Mouse (Mus musculus): ENCODE data around the gene Rnf114. TPM values are rescaled to one million over a fixed set of nuclear protein-coding genes. Genes with fewer than 3 reads are reported as not detected.

Rnf114 gene
- polyA plus RNA-seq, 1 experiment from 2014 or later: 82.8 TPM

DNA sequence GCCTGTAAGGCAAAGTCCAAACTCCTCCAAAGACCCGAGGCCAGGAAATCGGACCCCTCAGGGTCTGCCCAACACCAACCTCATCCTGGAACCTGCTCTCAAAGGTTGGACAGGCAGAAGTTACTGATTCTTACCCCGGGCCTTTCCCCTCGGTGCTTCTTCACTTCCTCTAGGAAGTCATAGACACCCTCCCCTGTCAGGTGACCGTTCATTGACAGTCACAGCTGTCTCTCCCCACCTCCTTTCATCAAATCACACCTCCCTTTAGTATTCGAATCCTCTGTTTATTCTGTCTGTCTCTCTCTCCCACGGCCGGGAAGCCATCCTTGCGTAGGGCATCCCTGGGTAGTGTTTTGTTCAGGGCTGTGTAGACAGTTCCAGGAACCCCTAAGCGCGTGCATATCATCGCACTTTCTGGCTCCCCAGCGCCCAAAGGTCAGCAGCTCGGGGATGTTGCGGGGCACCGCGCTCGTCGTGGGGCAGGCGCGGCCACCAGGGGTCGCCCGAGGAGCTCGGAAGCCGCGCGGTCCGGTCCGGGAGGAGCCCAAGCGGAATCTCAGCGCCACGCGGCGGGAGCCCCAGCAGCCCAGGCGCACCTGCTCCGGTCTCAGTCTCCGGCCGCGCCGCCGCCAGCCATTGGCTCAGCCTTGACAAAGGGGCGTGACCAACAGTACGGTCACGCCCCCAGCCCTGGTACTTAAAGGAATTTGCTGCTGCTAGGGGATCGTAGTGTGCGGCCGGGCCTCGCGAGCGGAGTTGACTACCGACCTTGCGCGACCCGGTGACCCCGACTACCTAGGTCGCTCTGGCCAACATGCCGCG is 45.2 kb downstream of the Rnf114 start, which contains the start of gene Snai1:
Gene Snai1 (plus strand): TSS at position 720 of the 822 bp plus-strand sequence.
- ATAC-seq (replicated peaks; ENCODE audit: low FRiP score, low TSS enrichment, low read depth) (peak; percentile 97), DNase-seq (ENCODE audit: low spot score) (peak; percentile 92)
- Histone ChIP-seq H3K4me1 (replicated peaks; ENCODE audit: control insufficient read depth, insufficient read depth, low read length) (peaks cover 32% of the 10 kb centered on the region), H3K9me3 (ENCODE audit: control insufficient read depth, low read length) (no peaks in the 10 kb centered on the region), H3K27ac (ENCODE audit: low read depth) (peak within 1 kb of the TSS; percentile 51; the same call in 1 of the 2 replicates), H3K36me3 (ENCODE audit: control insufficient read depth, insufficient read depth, low read length) (peaks cover 6% of the 10 kb centered on the region), H3K27me3 (replicated peaks; ENCODE audit: control insufficient read depth, insufficient read depth, low read length) (peaks cover 14% of the 10 kb centered on the region), H3K4me3 (ENCODE audit: low read depth, low read length) (peak within 1 kb of the TSS; percentile 45), H3K4me2 (ENCODE audit: low read length) (peak within 1 kb of the TSS; percentile 89), H3K9ac (ENCODE audit: low read length) (peak within 1 kb of the TSS; percentile 56)
- WGBS: under 1% methylated on average over 58 of the region's 58 CpGs

DNA sequence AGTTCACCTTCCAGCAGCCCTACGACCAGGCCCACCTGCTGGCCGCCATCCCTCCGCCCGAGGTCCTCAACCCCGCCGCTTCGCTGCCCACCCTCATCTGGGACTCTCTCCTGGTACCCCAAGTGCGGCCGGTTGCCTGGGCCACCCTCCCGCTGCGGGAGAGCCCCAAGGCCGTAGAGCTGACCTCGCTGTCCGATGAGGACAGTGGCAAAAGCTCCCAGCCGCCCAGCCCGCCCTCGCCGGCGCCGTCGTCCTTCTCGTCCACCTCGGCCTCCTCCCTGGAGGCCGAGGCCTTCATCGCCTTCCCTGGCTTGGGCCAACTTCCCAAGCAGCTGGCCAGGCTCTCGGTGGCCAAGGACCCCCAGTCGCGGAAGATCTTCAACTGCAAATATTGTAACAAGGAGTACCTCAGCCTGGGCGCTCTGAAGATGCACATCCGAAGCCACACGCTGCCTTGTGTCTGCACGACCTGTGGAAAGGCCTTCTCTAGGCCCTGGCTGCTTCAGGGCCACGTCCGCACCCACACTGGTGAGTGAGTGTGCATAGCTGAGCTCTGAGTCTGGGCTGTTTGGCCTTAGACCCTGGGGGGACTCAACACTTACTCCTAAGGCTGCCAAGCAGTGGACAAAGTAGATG is 46.3 kb downstream of the Rnf114 start:
- peaks cover 43% of the 10 kb centered on the region for H3K4me1 ChIP-seq (replicated peaks; ENCODE audit: control insufficient read depth, insufficient read depth, low read length)
- H3K4me3 ChIP-seq (ENCODE audit: low read depth, low read length): peak overlapping the region; percentile 45
- ATAC-seq (replicated peaks; ENCODE audit: low FRiP score, low TSS enrichment, low read depth) (no peak), DNase-seq (ENCODE audit: low spot score) (no peak)
- WGBS: 29% methylated on average over 31 of the region's 34 CpGs
- no peaks in the 10 kb centered on the region for H3K9me3 ChIP-seq (ENCODE audit: control insufficient read depth, low read length)
- peak overlapping the region; percentile 56 for H3K9ac ChIP-seq (ENCODE audit: low read length)
- H3K27me3 ChIP-seq (replicated peaks; ENCODE audit: control insufficient read depth, insufficient read depth, low read length): peaks cover 14% of the 10 kb centered on the region
- peak overlapping the region; percentile 89 for H3K4me2 ChIP-seq (ENCODE audit: low read length)
- H3K36me3 ChIP-seq (ENCODE audit: control insufficient read depth, insufficient read depth, low read length): peaks cover 6% of the 10 kb centered on the region
- H3K27ac ChIP-seq (ENCODE audit: low read depth): peak overlapping the region; percentile 51; the same call in 1 of the 2 replicates

DNA sequence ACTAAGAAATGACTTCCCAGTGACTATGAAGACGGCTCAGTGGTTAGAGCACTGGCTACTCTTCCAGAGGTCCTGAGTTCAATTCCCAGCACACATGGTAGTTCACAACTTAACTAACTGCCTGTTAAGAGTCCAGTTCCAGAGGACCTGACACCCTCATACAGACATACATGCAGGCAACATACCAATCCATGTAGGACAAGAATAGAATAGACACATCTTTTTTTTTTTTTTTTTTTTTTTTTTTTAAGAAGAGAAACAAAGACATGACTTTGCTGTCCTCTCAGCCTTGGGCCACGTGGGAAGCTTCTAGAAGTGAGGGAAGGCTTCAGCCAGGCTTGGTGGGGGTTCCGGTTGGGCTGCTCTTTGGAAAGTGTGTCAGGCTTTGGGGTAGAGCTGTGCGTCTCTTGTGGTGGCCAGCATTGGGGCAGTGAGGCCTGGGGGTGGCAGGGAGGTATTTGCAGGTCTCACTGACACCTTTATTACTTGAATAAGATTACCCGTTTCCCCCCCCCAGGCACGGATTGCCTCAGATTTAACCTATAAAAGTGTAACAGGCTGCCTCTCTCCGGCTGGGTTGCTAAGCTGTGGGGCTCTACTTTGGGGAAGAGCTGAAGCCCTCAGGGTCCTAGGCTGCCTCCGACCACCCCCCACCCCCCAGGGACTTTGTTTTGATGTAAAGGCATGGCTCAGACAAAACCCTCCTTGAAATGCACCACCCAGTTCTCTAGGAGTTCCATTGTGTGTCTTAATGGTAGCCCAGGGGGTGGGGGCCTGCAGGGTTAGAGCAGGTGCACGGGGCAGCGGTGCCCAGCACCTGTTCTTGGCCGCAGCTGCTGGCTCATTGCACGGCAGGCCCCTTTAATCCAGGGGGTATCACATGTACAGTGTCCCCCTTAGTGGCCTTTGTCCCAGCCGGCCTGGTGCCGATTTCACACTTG is 47.4 kb downstream of the Rnf114 start:
- DNase-seq (ENCODE audit: low spot score) (no peak), ATAC-seq (replicated peaks; ENCODE audit: low FRiP score, low TSS enrichment, low read depth) (no peak)
- 32% methylated on average over 14 of the region's 14 CpGs for WGBS
- peak overlapping the region; percentile 32 for H3K9ac ChIP-seq (ENCODE audit: low read length)
- peaks cover 53% of the 10 kb centered on the region for H3K4me1 ChIP-seq (replicated peaks; ENCODE audit: control insufficient read depth, insufficient read depth, low read length)
- peak overlapping the region; percentile 45 for H3K4me3 ChIP-seq (ENCODE audit: low read depth, low read length)
- H3K9me3 ChIP-seq (ENCODE audit: control insufficient read depth, low read length): no peaks in the 10 kb centered on the region
- peaks cover 14% of the 10 kb centered on the region for H3K27me3 ChIP-seq (replicated peaks; ENCODE audit: control insufficient read depth, insufficient read depth, low read length)
- H3K27ac ChIP-seq (ENCODE audit: low read depth): no peak overlapping the region; the same call in 1 of the 2 replicates
- H3K4me2 ChIP-seq (ENCODE audit: low read length): peak overlapping the region; percentile 89
- H3K36me3 ChIP-seq (ENCODE audit: control insufficient read depth, insufficient read depth, low read length): peaks cover 6% of the 10 kb centered on the region

DNA sequence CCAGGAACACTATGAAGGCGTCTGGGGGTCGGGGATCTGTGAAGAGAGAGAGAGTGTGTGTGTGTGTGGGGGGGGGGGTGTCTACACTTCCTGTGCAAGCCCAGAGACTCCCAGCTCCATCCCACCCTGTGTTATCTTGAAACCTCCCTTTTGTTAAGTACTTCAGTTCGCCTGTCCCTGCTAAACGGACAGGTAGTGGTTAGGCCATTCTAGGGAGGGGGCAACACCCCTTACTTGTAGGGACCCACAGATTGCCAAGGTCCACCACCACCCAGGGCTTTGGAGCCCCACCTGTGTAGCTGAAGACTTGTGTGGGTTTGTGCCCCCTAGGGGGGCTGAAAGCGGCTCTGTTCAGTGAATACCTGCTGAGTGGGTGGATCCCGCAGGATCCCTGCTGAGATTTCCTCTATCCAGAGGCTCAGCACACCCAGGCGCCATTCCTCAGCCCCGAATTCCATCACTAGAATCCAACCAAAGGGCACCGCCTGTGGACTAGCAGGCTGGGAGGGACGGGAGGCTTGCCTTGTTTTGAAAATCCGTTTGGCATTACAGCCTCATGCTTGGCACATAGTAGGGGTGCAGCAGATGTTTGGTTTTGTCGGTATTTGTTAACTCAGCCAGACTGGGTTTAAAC is 48.1 kb downstream of the Rnf114 start:
- Histone ChIP-seq H3K27ac (ENCODE audit: low read depth) (peak overlapping the region; percentile 47; the same call in 1 of the 2 replicates), H3K9ac (ENCODE audit: low read length) (peak overlapping the region; percentile 32), H3K4me3 (ENCODE audit: low read depth, low read length) (peak overlapping the region; percentile 45), H3K4me2 (ENCODE audit: low read length) (peak overlapping the region; percentile 89), H3K36me3 (ENCODE audit: control insufficient read depth, insufficient read depth, low read length) (peaks cover 6% of the 10 kb centered on the region), H3K4me1 (replicated peaks; ENCODE audit: control insufficient read depth, insufficient read depth, low read length) (peaks cover 53% of the 10 kb centered on the region), H3K9me3 (ENCODE audit: control insufficient read depth, low read length) (no peaks in the 10 kb centered on the region), H3K27me3 (replicated peaks; ENCODE audit: control insufficient read depth, insufficient read depth, low read length) (peaks cover 14% of the 10 kb centered on the region)
- 30% methylated on average over 12 of the region's 12 CpGs for WGBS
- no peak for DNase-seq (ENCODE audit: low spot score)
- no peak for ATAC-seq (replicated peaks; ENCODE audit: low FRiP score, low TSS enrichment, low read depth)

DNA sequence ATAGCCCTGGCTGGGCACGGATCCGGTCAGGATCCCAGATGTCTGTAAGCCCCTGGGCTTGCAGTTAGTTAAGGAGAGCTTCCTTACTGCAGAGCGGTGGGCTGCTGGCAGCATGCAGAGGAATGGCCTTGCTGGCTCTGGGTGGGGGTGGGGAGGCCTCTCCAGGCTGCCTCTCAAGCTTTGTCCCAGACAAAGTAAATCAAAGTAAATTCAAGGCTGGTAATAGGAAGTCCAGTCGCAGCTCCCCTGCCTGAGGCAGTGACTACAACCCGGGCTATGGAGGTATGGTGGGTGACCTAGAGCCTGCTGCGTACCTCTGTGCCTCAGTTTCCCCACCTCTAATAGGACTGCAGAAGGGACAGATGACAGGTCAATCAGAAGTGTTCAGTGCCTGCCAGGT is 48.9 kb downstream of the Rnf114 start:
- 24% methylated on average over 6 of the region's 6 CpGs for WGBS
- Histone ChIP-seq H3K36me3 (ENCODE audit: control insufficient read depth, insufficient read depth, low read length) (peaks cover 6% of the 10 kb centered on the region), H3K9me3 (ENCODE audit: control insufficient read depth, low read length) (no peaks in the 10 kb centered on the region), H3K4me1 (replicated peaks; ENCODE audit: control insufficient read depth, insufficient read depth, low read length) (peaks cover 53% of the 10 kb centered on the region), H3K27ac (ENCODE audit: low read depth) (peak overlapping the region; percentile 47), H3K4me3 (ENCODE audit: low read depth, low read length) (peak overlapping the region; percentile 45), H3K9ac (ENCODE audit: low read length) (peak overlapping the region; percentile 32), H3K4me2 (ENCODE audit: low read length) (peak overlapping the region; percentile 89), H3K27me3 (replicated peaks; ENCODE audit: control insufficient read depth, insufficient read depth, low read length) (peaks cover 11% of the 10 kb centered on the region)
- ATAC-seq (replicated peaks; ENCODE audit: low FRiP score, low TSS enrichment, low read depth) (no peak), DNase-seq (ENCODE audit: low spot score) (no peak)

DNA sequence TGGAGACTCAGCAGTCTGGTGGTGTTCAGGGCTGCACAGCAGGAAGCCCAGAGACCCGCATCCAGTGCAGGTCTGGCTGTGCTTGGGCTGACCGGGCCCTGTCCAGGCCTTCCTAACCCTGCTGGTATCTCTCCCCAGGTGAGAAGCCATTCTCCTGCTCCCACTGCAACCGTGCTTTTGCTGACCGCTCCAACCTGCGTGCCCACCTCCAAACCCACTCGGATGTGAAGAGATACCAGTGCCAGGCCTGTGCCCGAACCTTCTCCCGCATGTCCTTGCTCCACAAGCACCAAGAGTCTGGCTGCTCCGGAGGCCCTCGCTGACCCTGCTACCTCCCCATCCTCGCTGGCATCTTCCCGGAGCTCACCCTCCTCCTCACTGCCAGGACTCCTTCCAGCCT is 49.3 kb downstream of the Rnf114 start:
- H3K27ac ChIP-seq (ENCODE audit: low read depth): peak overlapping the region; percentile 47; the same call in 1 of the 2 replicates
- H3K4me3 ChIP-seq (ENCODE audit: low read depth, low read length): 0 out of 2 replicates have a peak overlapping the region, but pooled peaks have one; percentile 45
- WGBS: 81% methylated on average over 12 of the region's 12 CpGs
- ATAC-seq (replicated peaks; ENCODE audit: low FRiP score, low TSS enrichment, low read depth) (no peak), DNase-seq (ENCODE audit: low spot score) (no peak)
- peaks cover 6% of the 10 kb centered on the region for H3K36me3 ChIP-seq (ENCODE audit: control insufficient read depth, insufficient read depth, low read length)
- H3K4me1 ChIP-seq (replicated peaks; ENCODE audit: control insufficient read depth, insufficient read depth, low read length): peaks cover 53% of the 10 kb centered on the region
- peak overlapping the region; percentile 89 for H3K4me2 ChIP-seq (ENCODE audit: low read length)
- H3K9me3 ChIP-seq (ENCODE audit: control insufficient read depth, low read length): no peaks in the 10 kb centered on the region
- H3K9ac ChIP-seq (ENCODE audit: low read length): no peak overlapping the region; the same call in 1 of the 2 replicates
- peaks cover 7% of the 10 kb centered on the region for H3K27me3 ChIP-seq (replicated peaks; ENCODE audit: control insufficient read depth, insufficient read depth, low read length)

DNA sequence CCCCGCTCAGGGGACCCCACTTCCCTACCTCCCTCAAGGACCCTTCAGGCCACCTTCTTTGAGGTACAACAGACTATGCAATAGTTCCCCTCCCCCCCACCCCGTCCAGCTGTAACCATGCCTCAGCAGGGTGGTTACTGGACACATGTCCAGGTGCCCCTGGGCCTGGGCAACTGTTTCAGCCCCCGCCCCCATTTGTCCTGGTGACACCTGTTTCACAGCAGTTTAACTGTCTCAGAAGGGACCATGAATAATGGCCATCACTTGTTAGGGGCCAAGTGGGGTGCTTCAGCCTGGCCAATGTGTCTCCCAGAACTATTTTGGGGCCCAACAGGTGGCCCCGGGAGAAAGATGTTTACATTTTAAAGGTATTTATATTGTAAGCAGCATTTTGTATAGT is 49.9 kb downstream of the Rnf114 start:
- no peak overlapping the region for H3K27ac ChIP-seq (ENCODE audit: low read depth)
- WGBS: 63% methylated on average over 4 of the region's 4 CpGs
- H3K36me3 ChIP-seq (ENCODE audit: control insufficient read depth, insufficient read depth, low read length): peaks cover 6% of the 10 kb centered on the region
- H3K9me3 ChIP-seq (ENCODE audit: control insufficient read depth, low read length): no peaks in the 10 kb centered on the region
- H3K4me2 ChIP-seq (ENCODE audit: low read length): 0 out of 2 replicates have a peak overlapping the region, but pooled peaks have one; percentile 0
- peaks cover 53% of the 10 kb centered on the region for H3K4me1 ChIP-seq (replicated peaks; ENCODE audit: control insufficient read depth, insufficient read depth, low read length)
- no peak overlapping the region for H3K9ac ChIP-seq (ENCODE audit: low read length)
- no peak overlapping the region for H3K4me3 ChIP-seq (ENCODE audit: low read depth, low read length)
- no peak for DNase-seq (ENCODE audit: low spot score)
- peaks cover 3% of the 10 kb centered on the region; the same call in 1 of the 2 replicates for H3K27me3 ChIP-seq (replicated peaks; ENCODE audit: control insufficient read depth, insufficient read depth, low read length)
- no peak for ATAC-seq (replicated peaks; ENCODE audit: low FRiP score, low TSS enrichment, low read depth)
